Mouse (Mus musculus) spleen, adult 2 months (tissue): Measurements from ENCODE around the gene 2810408A11Rik. TPM values are rescaled to one million over a fixed set of nuclear protein-coding genes. Genes with fewer than 3 reads are reported as not detected.
A peak's percentile ranks its signal among the peaks of the same experiment; 100 is the strongest.

Experiments used
- DNase-seq, 2 experiments: peaks; one replicate each; pipeline versions ENCODE4 v3.0.0 to v3.0.0-alpha.2; 2012 to 2021; ENCODE audit warnings: low spot score in 2 of 2, low read depth in 1 of 2
- H3K27ac ChIP-seq: fragments of 200-500 bp; 2 replicates; pipeline ENCODE4 v1.5.1; 2012; ENCODE audit warnings: low read length, inconsistent platforms; ENCODE audit not compliant: insufficient read depth
- H3K27me3 ChIP-seq: fragments of 200-500 bp; 2 replicates; pipeline ENCODE4 v1.6.1; 2012; ENCODE audit warnings: mild to moderate bottlenecking, moderate library complexity, low read length, inconsistent platforms; ENCODE audit not compliant: control insufficient read depth, insufficient read depth
- H3K36me3 ChIP-seq: fragments of 200-500 bp; 2 replicates; pipeline ENCODE4 v1.6.1; 2012; ENCODE audit warnings: mild to moderate bottlenecking, low read length, inconsistent platforms; ENCODE audit not compliant: control insufficient read depth, insufficient read depth
- H3K4me1 ChIP-seq: fragments of 200-500 bp; 2 replicates; pipeline ENCODE4 v1.6.1; 2011; ENCODE audit warnings: inconsistent platforms; ENCODE audit not compliant: control insufficient read depth, insufficient read depth, insufficient read length
- H3K4me3 ChIP-seq: fragments of 200-500 bp; 2 replicates; pipeline ENCODE4 v1.5.1; 2011; ENCODE audit warnings: mild to moderate bottlenecking, inconsistent platforms; ENCODE audit not compliant: insufficient read depth, insufficient read length; ENCODE audit errors: extremely low read depth
- CTCF ChIP-seq: fragments of 200-500 bp; IDR thresholded peaks from 2 replicates; pipeline ENCODE4 v1.5.1; 2011; ENCODE audit warnings: mild to moderate bottlenecking, inconsistent platforms; ENCODE audit not compliant: insufficient read depth, insufficient read length, insufficient replicate concordance; ENCODE audit errors: extremely low read depth
- POLR2A ChIP-seq: fragments of 200-500 bp; IDR thresholded peaks from 2 replicates; pipeline ENCODE4 v1.6.1; 2011; ENCODE audit warnings: low read depth, low read length, inconsistent platforms
- WGBS: fragments of 180-500 bp; shearing (Covaris S2); methylation state at CpG from one replicate; pipeline ENCODE4 v1.1.7; 2018; 5-methylcytosine and 5-hydroxymethylcytosine counted together
- polyA plus RNA-seq: library from polyadenylated mRNA; depleted of rRNA; stranded (reverse); fragments of >200 nt; gene quantifications from 2 replicates; pipeline ENCODE4 v1.2.3, GENCODE M21; 2012

Gene 2810408A11Rik
- polyA plus RNA-seq, 1 experiment = 0.51 TPM

DNA sequence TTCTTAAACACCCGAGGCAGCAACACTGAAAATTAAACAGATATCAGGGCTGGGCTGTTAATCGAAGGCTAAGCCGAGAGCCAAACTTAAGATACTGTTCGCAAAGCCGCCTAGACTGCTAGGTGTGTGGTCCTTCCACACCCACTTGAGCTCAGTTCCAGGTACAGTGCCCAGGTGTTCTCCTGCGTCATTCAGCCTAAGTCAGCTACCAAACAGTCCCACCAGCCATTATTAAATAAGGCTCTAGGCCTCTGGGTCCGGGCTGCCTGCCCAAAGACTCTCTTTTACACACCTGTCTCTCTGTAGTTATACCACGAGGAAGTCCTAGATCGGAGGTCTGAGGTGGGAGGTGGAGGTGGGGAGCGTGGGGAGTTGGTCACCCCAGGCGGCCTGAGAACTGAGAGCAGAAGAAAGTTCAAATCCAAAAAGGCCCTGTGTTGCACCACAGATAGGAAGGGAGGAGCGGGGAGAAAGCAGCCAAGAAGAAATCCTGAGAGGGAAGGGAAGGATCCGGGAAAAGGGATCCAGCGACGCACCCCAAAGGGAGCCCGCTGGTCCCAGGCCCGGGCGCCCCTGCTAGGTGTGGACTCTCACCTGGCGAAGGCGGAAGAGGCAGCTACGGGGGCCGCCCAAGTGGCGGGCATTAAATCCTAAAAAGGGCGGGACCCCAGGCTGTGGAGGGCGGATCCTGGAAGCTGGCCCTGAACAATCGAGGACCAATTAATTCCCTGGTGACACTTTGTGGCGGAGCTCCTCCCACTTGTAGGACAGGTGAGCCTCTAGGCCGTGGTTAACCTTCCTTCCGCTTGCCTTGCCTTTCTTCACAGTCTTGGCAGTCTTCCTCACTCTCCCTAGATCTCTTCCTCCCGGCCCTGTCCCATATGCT lies 42.4 kb downstream of the 2810408A11Rik start, which contains the start of gene Tnk1:
Gene Tnk1 (minus strand): TSS at position 618 of the 886 bp plus-strand sequence.
- no peaks in the 10 kb centered on the region for H3K27me3 ChIP-seq
- no peak for TF ChIP-seq CTCF
- TF ChIP-seq POLR2A = no peak
- no peak within 1 kb of the TSS for H3K27ac ChIP-seq
- DNase-seq = no peak
- H3K4me1 ChIP-seq = no peaks in the 10 kb centered on the region
- 81% methylated on average over 30 of the region's 30 CpGs for WGBS
- H3K36me3 ChIP-seq = no peaks in the 10 kb centered on the region
- H3K4me3 ChIP-seq = no peak within 1 kb of the TSS

DNA sequence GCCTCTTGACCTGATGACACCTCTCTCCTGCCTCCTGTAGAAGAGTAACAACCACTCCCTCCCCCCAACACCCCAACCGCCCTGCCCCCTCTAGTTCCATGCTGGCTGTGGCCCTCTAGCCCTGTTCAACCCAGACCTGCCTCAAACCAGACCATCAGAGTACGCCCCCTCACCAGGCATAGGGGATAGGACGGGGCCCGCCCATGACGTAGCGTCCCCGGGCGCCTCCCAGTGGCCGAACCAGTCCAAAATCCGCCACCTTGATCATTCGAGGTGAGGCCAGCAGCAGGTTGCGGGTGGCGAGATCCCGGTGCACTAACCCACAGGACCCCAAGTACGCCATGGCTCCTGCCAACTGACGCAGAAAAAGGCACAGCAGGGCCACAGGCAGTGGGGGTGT lies 45.4 kb downstream of the 2810408A11Rik start:
- H3K4me3 ChIP-seq = no peak overlapping the region
- H3K27me3 ChIP-seq = no peaks in the 10 kb centered on the region
- DNase-seq = peak in 1 of 2 experiments; percentile 55
- peaks cover 5% of the 10 kb centered on the region; the same call in 1 of the 2 replicates for H3K4me1 ChIP-seq
- TF ChIP-seq POLR2A = no peak
- peak; percentile 50; the same call in 1 of the 2 replicates for TF ChIP-seq CTCF
- WGBS = 24% methylated on average over 16 of the region's 16 CpGs
- H3K27ac ChIP-seq = no peak overlapping the region
- no peaks in the 10 kb centered on the region for H3K36me3 ChIP-seq

DNA sequence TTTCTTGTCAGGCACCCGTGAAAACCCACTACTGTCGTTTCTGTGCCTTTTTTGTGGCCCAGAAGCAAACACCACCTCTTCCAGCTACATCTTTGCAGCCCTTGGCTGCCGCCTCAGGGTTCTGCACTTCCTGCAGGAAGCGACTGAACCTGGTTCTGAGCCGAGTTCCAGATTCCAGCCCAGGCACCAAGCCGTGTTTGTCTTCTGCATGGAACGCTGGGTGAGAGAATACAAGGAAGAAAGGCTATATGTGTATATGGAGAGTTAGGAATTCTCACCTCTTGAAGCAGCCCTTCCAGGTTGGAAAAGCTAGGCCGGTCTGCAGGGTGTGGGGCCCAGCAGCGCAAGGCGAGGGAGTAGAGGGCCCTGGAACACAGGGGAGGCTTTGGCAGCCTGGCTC lies 46.1 kb downstream of the 2810408A11Rik start:
- Histone ChIP-seq H3K4me3 (no peak overlapping the region), H3K27ac (peak overlapping the region; percentile 35; the same call in 1 of the 2 replicates), H3K4me1 (peaks cover 7% of the 10 kb centered on the region; the same call in 1 of the 2 replicates), H3K36me3 (no peaks in the 10 kb centered on the region), H3K27me3 (no peaks in the 10 kb centered on the region)
- TF ChIP-seq CTCF (no peak), POLR2A (no peak)
- no peak for DNase-seq
- WGBS = 57% methylated on average over 10 of the region's 10 CpGs

DNA sequence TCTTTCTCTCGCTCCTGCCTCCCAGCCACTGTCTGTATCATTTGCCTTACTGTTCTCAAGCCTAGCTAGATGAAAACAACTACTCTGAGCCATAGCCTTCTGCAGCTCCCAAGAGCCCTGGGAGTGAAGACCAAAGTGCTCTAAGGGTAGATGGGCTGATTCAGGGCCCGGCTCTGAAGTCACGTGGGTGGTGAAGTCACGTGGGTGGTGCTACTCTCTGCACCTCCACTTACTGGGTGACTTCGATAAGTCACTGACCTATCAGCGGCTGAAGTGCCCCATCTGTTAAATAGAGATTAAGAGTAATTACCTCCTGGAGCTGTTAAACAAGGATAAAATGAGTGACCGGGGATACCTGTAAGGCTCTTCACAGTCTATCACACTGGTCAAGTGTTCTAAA lies 46.8 kb downstream of the 2810408A11Rik start:
- Histone ChIP-seq H3K27ac (no peak overlapping the region), H3K4me1 (peaks cover 7% of the 10 kb centered on the region; the same call in 1 of the 2 replicates), H3K4me3 (no peak overlapping the region)

DNA sequence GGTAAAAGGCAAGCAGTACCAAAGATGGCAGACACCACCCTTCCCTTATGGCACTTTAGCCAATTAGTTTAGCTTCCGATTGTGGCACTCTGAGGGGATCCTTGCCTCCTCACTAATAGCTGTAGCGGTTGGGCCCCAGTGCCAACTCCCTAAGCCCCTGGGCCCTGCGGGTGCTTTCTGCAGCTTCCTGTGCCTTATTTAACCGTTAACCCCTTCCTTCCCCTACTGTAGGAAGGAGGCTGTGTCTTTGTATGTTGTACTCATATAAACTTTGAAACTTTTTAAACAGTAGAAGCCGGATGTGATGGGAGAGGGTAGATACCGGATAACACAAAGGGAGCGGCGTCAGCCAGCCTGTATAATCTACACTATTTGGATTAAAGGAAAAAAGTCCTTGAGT lies 50.0 kb downstream of the 2810408A11Rik start:
- H3K4me3 ChIP-seq = no peak overlapping the region
- H3K27ac ChIP-seq = no peak overlapping the region
- no peak for DNase-seq
- peaks cover 18% of the 10 kb centered on the region; the same call in 1 of the 2 replicates for H3K4me1 ChIP-seq
- no peaks in the 10 kb centered on the region for H3K36me3 ChIP-seq
- no peaks in the 10 kb centered on the region for H3K27me3 ChIP-seq
- 18% methylated on average over 8 of the region's 8 CpGs for WGBS
- TF ChIP-seq CTCF = no peak
- no peak for TF ChIP-seq POLR2A

More for the DNA sequence above, 46.8 kb downstream of the 2810408A11Rik start:
- no peak for DNase-seq
- WGBS = 35% methylated on average over 7 of the region's 7 CpGs
- Histone ChIP-seq H3K27me3 (no peaks in the 10 kb centered on the region), H3K36me3 (no peaks in the 10 kb centered on the region)
- TF ChIP-seq POLR2A (no peak), CTCF (no peak)

DNA sequence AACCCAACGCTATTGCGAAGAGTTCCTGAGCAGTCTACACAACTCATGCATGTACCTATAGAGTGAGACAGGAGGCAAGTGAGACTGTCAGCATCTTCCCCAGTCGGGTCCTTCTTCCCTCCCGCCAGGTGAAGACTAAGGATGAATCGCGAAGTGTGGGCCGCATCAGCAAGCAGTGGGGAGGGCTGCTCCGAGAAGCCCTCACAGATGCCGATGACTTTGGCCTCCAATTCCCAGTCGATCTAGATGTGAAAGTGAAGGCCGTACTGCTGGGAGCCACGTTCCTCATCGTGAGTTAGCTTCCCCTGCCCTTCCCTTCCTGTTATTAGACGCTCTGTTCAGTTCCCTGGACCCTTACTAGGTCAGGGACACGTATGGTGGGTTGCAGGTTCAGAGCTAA lies 50.9 kb downstream of the 2810408A11Rik start:
- DNase-seq = no peak
- WGBS = 79% methylated on average over 15 of the region's 15 CpGs
- Histone ChIP-seq H3K4me3 (no peak overlapping the region), H3K27ac (no peak overlapping the region), H3K27me3 (no peaks in the 10 kb centered on the region), H3K4me1 (peaks cover 18% of the 10 kb centered on the region; the same call in 1 of the 2 replicates), H3K36me3 (no peaks in the 10 kb centered on the region)
- TF ChIP-seq POLR2A (no peak), CTCF (no peak)
